Mouse (Mus musculus) midbrain, embryonic 13.5 days (tissue): ENCODE measurements at regions not wholly inside any gene's neighbourhood (a gene's known extent, or its start where the extent isn't known, plus 50 kb on each side); places are given as distances from the start of the nearest gene placed in this dataset.
A peak's percentile ranks its signal among the peaks of the same experiment; 100 is the strongest.

Experiments used
- ATAC-seq: fragments of 200-750 bp; cut with Nextera tagmentation; 2 replicates; pipeline ENCODE4 v1.8.0; 2017; ENCODE audit warnings: mild to moderate bottlenecking, moderate TSS enrichment, moderate library complexity
- H3K27ac ChIP-seq: fragments of 300-500 bp; sonication (generic); 2 replicates; pipeline ENCODE4 v1.5.1; 2015; ENCODE audit warnings: inconsistent platforms, mild to moderate bottlenecking, moderate library complexity
- H3K27me3 ChIP-seq: fragments of 300-500 bp; sonication (generic); 2 replicates; pipeline ENCODE4 v1.6.1; 2015; ENCODE audit warnings: mild to moderate bottlenecking, inconsistent platforms
- H3K36me3 ChIP-seq: fragments of 300-500 bp; sonication (generic); 2 replicates; pipeline ENCODE4 v1.6.1; 2015; ENCODE audit warnings: mild to moderate bottlenecking, inconsistent platforms
- H3K4me1 ChIP-seq: fragments of 300-500 bp; sonication (generic); replicated peaks from 2 replicates; pipeline ENCODE4 v1.6.1; 2015; ENCODE audit warnings: inconsistent platforms
- H3K4me2 ChIP-seq: fragments of 300-500 bp; sonication (generic); replicated peaks from 2 replicates; pipeline ENCODE4 v1.6.1; 2015; ENCODE audit warnings: moderate library complexity, mild to moderate bottlenecking, inconsistent platforms
- H3K4me3 ChIP-seq: fragments of 300-500 bp; sonication (generic); replicated peaks from 2 replicates; pipeline ENCODE4 v1.5.1; 2015; ENCODE audit warnings: mild to moderate bottlenecking, inconsistent platforms
- H3K9ac ChIP-seq: fragments of 300-500 bp; sonication (generic); replicated peaks from 2 replicates; pipeline ENCODE4 v1.6.1; 2015; ENCODE audit warnings: mild to moderate bottlenecking, inconsistent platforms
- H3K9me3 ChIP-seq: fragments of 300-500 bp; sonication (generic); 2 replicates; pipeline ENCODE4 v1.6.1; 2016; ENCODE audit warnings: mild to moderate bottlenecking, inconsistent platforms
- WGBS: fragments of 180-500 bp; shearing (Covaris S2); methylation state at CpG from one replicate; pipeline ENCODE4 v1.1.7; 2015; 5-methylcytosine and 5-hydroxymethylcytosine counted together

GRCm38 (mm10) chr11:18821384-18821783 lies 197.4 kb downstream of the Meis1 start:
- H3K27me3 ChIP-seq: no peaks in the 10 kb centered on the region
- no peak for ATAC-seq
- WGBS: 52% methylated on average over 1 of the region's 1 CpGs
- H3K36me3 ChIP-seq: no peaks in the 10 kb centered on the region
- no peak overlapping the region for H3K4me3 ChIP-seq
- no peak overlapping the region for H3K9ac ChIP-seq
- H3K4me1 ChIP-seq: no peaks in the 10 kb centered on the region
- no peaks in the 10 kb centered on the region for H3K9me3 ChIP-seq
- no peak overlapping the region for H3K27ac ChIP-seq
- H3K4me2 ChIP-seq: no peak overlapping the region

DNA sequence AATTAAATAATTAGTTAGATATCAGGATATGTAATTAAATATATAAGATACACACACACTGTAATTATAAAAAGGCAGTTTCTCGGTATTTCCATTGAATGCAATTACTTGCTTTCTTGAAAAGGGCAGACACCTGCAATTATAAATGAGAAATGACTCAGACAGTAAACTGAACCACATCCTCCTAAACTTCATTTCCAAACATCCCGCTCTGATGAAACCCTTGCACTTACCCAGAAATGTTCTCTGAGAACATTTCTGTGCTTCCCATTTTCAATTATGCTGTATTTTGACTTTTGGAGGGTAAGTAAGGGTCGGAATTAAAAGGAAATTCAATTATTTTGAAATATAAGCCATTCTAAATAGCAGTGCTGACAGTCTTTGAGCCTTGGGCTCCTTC lies 204.7 kb downstream of the Meis1 start:
- H3K9me3 ChIP-seq: no peaks in the 10 kb centered on the region
- no peaks in the 10 kb centered on the region for H3K4me1 ChIP-seq
- H3K27ac ChIP-seq: no peak overlapping the region
- H3K36me3 ChIP-seq: no peaks in the 10 kb centered on the region
- WGBS: 88% methylated on average over 3 of the region's 3 CpGs
- no peaks in the 10 kb centered on the region for H3K27me3 ChIP-seq
- no peak overlapping the region for H3K4me3 ChIP-seq
- ATAC-seq: no peak
- H3K9ac ChIP-seq: no peak overlapping the region
- no peak overlapping the region for H3K4me2 ChIP-seq

GRCm38 (mm10) chr11:18767479-18767878 lies 251.3 kb downstream of the Meis1 start:
- H3K27me3 ChIP-seq: no peaks in the 10 kb centered on the region
- no peak overlapping the region for H3K9ac ChIP-seq
- 97% methylated on average over 3 of the region's 3 CpGs for WGBS
- no peak for ATAC-seq
- no peaks in the 10 kb centered on the region for H3K36me3 ChIP-seq
- H3K4me3 ChIP-seq: no peak overlapping the region
- H3K9me3 ChIP-seq: no peaks in the 10 kb centered on the region
- H3K4me2 ChIP-seq: no peak overlapping the region
- H3K27ac ChIP-seq: no peak overlapping the region
- H3K4me1 ChIP-seq: peaks cover 5% of the 10 kb centered on the region; the same call in 1 of the 2 replicates

GRCm38 (mm10) chr11:18766458-18767016 lies 252.2 kb downstream of the Meis1 start:
- Histone ChIP-seq H3K9me3 (no peaks in the 10 kb centered on the region), H3K27me3 (no peaks in the 10 kb centered on the region), H3K9ac (no peak overlapping the region), H3K27ac (no peak overlapping the region), H3K4me1 (peaks cover 5% of the 10 kb centered on the region; the same call in 1 of the 2 replicates), H3K4me3 (no peak overlapping the region), H3K4me2 (no peak overlapping the region), H3K36me3 (no peaks in the 10 kb centered on the region)
- peak; percentile 74; the same call in 1 of the 2 replicates for ATAC-seq
- WGBS: 36% methylated on average over 6 of the region's 6 CpGs

- Histone ChIP-seq H3K9ac (no peak overlapping the region), H3K4me3 (no peak overlapping the region), H3K4me1 (peaks cover 14% of the 10 kb centered on the region; the same call in 1 of the 2 replicates), H3K27ac (no peak overlapping the region), H3K4me2 (no peak overlapping the region), H3K9me3 (no peaks in the 10 kb centered on the region), H3K27me3 (peaks cover 3% of the 10 kb centered on the region), H3K36me3 (no peaks in the 10 kb centered on the region)
- ATAC-seq: no peak
- 80% methylated on average over 6 of the region's 6 CpGs for WGBS
These were observed 260.2 kb downstream of the Meis1 start for GRCm38 (mm10) chr11:18758591-18759074.

- Histone ChIP-seq H3K9ac (no peak overlapping the region), H3K36me3 (no peaks in the 10 kb centered on the region), H3K9me3 (no peaks in the 10 kb centered on the region), H3K4me2 (no peak overlapping the region), H3K27me3 (peaks cover 8% of the 10 kb centered on the region), H3K4me3 (no peak overlapping the region), H3K4me1 (peaks cover 23% of the 10 kb centered on the region), H3K27ac (no peak overlapping the region)
- ATAC-seq: no peak
- WGBS: 61% methylated on average over 1 of the region's 1 CpGs
These were observed 262.2 kb downstream of the Meis1 start for GRCm38 (mm10) chr11:18756576-18756975.

GRCm38 (mm10) chr11:18754732-18755525 lies 263.9 kb downstream of the Meis1 start:
- Histone ChIP-seq H3K4me3 (no peak overlapping the region), H3K4me2 (peak overlapping the region; percentile 10; the same call in 1 of the 2 replicates), H3K9me3 (no peaks in the 10 kb centered on the region), H3K27me3 (peaks cover 14% of the 10 kb centered on the region), H3K27ac (no peak overlapping the region), H3K9ac (no peak overlapping the region), H3K36me3 (no peaks in the 10 kb centered on the region), H3K4me1 (peaks cover 36% of the 10 kb centered on the region)
- no peak for ATAC-seq
- 44% methylated on average over 9 of the region's 9 CpGs for WGBS

DNA sequence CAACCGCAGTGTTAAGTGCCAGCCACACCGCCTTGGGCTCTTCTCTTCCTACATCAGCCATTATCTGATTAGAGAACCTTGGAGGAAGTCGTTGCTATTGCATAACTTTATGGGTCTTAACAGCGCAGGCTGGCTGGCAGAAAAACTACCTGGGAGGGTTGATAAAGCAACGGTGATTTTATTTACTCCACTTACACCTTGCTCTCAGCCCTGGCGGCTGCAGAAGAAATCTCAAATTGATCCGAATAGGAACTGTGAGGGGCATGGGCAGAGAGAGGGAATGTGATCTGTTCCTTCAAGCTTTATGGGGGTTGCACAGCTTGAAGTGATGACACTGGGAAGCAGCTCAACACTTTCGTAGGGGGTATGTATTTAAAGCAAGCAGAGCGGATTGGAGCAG lies 264.9 kb downstream of the Meis1 start:
- Histone ChIP-seq H3K27ac (no peak overlapping the region), H3K9me3 (no peaks in the 10 kb centered on the region), H3K36me3 (no peaks in the 10 kb centered on the region), H3K27me3 (peaks cover 14% of the 10 kb centered on the region), H3K4me2 (no peak overlapping the region), H3K4me3 (no peak overlapping the region), H3K9ac (no peak overlapping the region), H3K4me1 (peaks cover 46% of the 10 kb centered on the region)
- 40% methylated on average over 9 of the region's 9 CpGs for WGBS
- no peak for ATAC-seq

GRCm38 (mm10) chr11:18753246-18753645 lies 265.5 kb downstream of the Meis1 start:
- H3K4me1 ChIP-seq: peaks cover 51% of the 10 kb centered on the region
- no peak overlapping the region for H3K4me3 ChIP-seq
- no peak overlapping the region for H3K9ac ChIP-seq
- ATAC-seq: no peak
- peaks cover 14% of the 10 kb centered on the region for H3K27me3 ChIP-seq
- H3K36me3 ChIP-seq: no peaks in the 10 kb centered on the region
- H3K9me3 ChIP-seq: no peaks in the 10 kb centered on the region
- H3K27ac ChIP-seq: no peak overlapping the region
- H3K4me2 ChIP-seq: no peak overlapping the region
- WGBS: 75% methylated on average over 1 of the region's 1 CpGs

DNA sequence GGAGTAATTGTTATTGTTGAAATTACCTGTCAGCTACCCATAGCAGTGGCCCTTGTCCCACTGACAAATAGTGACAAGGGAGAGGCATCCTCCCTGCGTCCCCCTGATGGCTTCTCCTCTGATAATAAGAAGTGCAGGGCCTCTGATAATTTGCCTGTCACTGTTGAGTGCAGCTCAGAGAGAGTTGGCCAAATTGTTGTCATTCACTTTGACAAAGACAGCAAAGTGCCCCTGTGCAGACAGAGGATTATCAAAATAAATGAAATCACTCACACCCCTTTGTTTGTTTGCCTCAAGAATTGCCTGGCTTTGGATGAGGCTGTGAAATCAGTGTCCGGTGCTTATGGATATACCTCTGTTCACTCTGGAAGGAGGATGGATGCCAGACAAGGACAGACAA lies 266.3 kb downstream of the Meis1 start:
- H3K27ac ChIP-seq: no peak overlapping the region
- H3K27me3 ChIP-seq: peaks cover 14% of the 10 kb centered on the region
- no peak for ATAC-seq
- H3K4me1 ChIP-seq: peaks cover 59% of the 10 kb centered on the region
- WGBS: 39% methylated on average over 2 of the region's 2 CpGs
- no peaks in the 10 kb centered on the region for H3K36me3 ChIP-seq
- no peak overlapping the region for H3K4me2 ChIP-seq
- H3K4me3 ChIP-seq: no peak overlapping the region
- no peaks in the 10 kb centered on the region for H3K9me3 ChIP-seq
- no peak overlapping the region for H3K9ac ChIP-seq

DNA sequence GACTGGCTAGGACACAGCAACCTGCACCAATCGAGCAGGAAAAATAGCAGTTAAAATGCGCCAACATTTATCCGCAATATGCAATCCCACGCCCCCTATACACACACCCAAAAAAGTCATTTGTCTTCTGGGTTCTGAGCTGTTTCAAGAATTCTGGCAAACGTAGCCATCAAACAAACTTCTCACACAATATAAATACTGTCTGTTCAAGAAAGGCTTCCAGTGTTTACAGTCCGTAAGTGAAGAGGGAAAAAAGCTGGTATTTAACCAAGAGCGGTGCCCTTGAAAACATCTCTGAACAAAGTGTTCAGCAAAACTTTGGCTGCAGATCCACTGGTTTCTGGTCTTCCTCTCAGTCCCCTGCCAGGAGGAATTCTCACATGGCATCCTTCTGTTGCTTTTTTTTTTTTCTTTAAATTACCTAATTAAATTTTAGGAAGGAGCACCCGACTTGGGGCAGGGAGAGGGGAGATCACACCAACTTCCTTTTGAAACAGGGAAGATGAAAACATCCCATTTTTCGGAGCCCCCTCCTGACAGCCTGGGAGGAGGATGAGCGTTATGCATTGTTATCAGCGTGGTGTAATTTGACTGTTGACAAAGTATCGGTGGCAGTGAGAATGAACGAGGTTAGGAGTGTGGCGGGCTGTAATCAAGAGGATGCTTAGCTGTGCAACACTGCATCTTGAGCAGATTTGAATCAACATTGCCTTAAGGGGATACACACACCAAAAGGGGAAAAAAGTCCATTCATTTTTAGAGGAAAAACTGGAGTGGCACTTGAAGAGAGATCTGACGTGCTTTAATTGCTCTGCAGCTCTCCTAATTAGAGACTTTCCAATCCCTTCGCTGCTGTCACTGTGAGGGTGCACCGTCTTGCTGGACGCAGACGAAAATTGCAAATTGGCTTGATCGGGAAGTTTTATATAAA lies 267.6 kb downstream of the Meis1 start:
- H3K27me3 ChIP-seq: peaks cover 14% of the 10 kb centered on the region
- peak overlapping the region; percentile 51 for H3K4me2 ChIP-seq
- H3K4me1 ChIP-seq: peaks cover 70% of the 10 kb centered on the region
- ATAC-seq: peak; percentile 43
- no peak overlapping the region; the same call in 1 of the 2 replicates for H3K9ac ChIP-seq
- no peaks in the 10 kb centered on the region for H3K9me3 ChIP-seq
- peak overlapping the region; percentile 22; the same call in 1 of the 2 replicates for H3K4me3 ChIP-seq
- H3K27ac ChIP-seq: no peak overlapping the region
- 20% methylated on average over 20 of the region's 20 CpGs for WGBS
- H3K36me3 ChIP-seq: no peaks in the 10 kb centered on the region

DNA sequence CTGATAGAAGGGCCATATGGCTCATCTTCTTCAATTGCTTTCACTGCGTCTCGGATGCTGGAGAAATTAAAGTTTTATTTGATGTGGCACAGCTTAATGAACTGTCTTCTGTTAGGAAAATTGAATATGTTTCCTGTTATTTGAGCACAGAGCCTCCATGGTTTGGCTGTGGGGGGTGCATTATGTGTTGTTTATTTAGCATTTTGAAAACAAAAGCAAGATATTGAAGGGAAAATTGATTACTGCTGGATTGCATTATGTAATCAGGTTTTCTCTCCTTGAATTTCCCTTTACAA lies 268.8 kb downstream of the Meis1 start:
- H3K9ac ChIP-seq: no peak overlapping the region
- no peak overlapping the region for H3K27ac ChIP-seq
- ATAC-seq: no peak
- H3K36me3 ChIP-seq: no peaks in the 10 kb centered on the region
- no peak overlapping the region for H3K4me2 ChIP-seq
- 58% methylated on average over 2 of the region's 2 CpGs for WGBS
- H3K9me3 ChIP-seq: no peaks in the 10 kb centered on the region
- peaks cover 70% of the 10 kb centered on the region for H3K4me1 ChIP-seq
- no peak overlapping the region for H3K4me3 ChIP-seq
- peaks cover 14% of the 10 kb centered on the region for H3K27me3 ChIP-seq
